Mouse (Mus musculus) cerebellum, adult 11 months (tissue): ENCODE results near the gene Fosb.
A peak's percentile ranks its signal among the peaks of the same experiment; 100 is the strongest.

Experiments used
- DNase-seq: peaks from one replicate; pipeline ENCODE4 v3.0.0; 2022

Fosb gene

DNA sequence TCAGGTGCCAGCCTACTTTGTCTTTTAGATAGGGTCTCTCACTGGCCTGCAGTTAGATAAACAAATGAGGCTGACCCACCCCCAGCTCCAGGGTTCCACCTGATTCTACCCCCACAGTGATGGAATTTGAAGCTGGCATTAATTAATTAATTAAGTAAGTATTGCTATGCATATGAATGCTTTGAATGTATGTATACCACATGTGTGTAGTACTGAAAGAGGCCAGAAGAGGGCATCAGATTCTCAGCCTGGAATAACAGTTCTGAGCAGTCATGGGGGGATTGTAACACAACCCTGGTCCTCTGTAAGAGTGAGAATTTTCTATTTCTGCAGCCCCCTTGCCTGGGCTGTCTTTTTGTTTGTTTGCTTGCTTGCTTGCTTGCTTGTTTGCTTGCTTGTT lies 18.6 kb upstream of the Fosb start:
- no peak for DNase-seq

DNA sequence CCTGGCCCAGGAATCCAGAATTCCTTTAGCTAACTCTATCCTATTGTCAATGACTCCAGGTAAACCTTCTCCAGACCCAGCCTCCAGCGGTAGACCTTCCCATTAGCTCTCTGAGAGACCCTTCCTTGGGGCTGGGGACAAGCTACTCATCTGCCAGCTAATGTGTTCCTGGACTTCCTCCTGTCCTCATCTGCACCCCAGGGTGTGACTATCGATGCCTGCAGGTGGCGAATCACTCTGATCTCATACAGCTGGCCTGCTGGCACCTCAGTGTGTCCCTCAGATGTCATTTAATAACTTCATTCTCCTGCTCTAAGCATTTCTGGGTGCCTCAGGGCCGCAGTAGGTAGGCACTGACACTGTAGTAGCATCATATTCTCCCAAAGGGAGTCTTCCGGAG lies 17.9 kb upstream of the Fosb start:
- DNase-seq, result no peak

DNA sequence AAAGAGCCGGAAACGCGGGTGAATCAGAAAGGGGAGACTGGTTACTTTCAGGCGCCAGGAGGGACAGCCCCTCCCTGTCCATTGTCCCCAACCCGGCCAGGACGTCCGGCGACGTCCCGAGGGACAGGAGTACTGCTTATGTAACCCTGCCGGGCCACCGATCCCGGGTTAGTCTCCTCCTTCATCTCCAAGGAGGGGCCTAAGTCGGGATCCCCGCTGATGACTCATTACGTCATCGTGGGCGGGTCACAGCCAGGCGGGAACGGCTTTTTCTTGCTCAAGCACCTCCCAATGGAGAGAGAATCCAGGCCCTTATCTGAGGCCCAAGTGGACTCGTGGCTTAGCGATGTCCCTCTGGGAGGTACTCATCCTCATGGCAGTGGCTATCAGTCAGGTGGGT lies 17.3 kb upstream of the Fosb start:
- DNase-seq, result peak; percentile 75

DNA sequence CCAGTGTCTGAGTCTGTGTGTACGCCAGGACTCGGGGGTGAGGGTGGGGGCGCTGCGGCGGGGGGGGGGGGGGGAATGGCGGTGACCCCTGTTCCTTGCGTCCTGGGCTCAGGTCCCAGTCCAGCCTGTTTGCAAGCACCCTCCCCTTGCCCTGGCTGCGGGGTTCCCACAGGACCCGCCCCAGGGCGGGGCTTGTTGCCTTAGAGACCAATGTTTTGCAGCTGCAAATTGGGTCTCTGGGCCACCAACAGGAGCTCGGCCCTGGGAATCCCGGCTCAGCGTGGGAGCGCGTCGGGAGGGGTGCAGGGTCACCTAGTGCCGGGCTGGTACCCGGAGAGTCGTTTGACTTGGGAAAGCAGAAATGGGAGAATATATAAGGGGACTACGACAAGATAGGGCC lies 16.5 kb upstream of the Fosb start:
- DNase-seq, result no peak

DNA sequence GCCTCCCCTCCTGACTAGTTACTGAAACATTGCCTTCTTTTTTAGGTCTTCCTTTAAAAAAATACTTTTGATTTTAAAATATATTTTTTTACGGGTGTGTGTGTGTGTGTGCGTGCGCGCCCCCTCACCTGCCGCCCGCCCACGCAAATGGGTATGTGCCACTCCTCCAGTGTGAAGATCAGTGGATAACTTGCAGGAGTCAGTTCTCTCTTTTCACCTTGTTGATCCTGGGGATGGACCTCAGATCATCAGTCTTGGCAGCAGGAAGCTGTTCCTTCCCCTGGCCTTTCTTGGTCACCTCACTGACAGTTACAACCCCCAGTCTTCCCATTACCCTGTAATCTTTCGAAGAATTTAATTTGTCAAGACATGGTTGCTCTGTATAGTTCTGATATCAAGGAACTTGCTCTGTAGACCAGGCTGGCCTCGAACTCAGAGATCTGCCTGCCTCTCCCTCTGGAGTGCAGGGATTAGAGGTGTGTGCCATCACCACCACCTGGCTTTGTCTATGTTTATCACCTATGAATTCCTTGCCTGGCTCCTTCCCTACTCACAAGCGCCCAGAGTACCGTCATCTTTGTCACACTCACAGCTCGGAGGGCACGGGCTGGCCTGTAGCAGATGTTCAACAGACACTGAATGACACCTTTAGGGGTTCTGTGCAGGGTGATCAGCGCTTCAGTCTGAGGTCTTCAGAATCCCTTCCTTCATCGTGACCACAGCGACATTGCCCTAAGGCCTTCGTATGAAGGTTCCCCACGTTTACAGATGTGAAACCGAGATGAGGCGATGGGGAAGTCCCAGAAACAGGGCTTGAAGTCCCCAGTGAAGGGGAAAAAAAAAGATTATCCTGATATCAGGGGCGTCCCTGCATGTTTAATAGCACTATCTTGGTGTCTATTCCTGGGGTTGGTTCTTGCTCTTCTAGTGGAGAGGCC lies 15.7 kb upstream of the Fosb start:
- no peak for DNase-seq

DNA sequence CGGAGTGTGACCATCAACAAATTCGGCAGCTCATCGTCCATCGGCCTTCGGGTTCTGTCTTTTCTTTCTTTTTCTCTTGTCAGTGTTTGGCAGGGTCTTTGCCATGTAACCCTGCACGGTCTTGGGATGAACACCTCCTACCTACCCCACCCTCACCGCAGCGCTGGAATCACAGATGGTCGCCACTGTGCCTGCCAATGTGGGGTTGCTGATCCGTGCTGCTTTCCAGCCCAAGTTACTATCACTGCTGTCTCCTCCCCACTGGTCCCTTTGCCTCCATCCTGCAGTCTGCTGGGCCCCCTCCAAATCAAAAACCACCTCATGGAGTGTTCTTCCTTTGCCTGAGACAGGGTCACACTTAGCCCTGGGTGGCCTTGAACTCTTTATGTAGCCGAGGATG lies 14.4 kb upstream of the Fosb start:
- DNase-seq, result no peak

DNA sequence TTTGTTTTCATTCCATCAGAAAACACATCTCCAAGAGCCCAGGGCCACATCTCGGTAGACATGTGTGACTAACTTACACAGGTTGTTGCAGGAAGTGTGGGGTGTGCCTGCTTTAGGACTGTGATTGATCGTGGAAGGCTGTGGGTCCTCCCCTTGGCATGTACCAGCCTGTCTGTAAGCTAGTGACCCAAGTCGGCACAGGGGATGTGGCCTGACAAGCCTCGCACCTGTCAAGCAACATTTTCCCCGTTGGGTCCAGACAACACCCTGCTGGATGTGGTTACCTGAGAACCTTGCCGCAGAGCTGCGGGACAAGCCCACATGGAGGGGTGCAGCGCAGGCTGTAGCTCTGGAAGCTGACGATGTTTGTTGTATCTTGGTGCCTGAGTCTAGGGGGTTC lies 12.6 kb upstream of the Fosb start:
- DNase-seq, result no peak

DNA sequence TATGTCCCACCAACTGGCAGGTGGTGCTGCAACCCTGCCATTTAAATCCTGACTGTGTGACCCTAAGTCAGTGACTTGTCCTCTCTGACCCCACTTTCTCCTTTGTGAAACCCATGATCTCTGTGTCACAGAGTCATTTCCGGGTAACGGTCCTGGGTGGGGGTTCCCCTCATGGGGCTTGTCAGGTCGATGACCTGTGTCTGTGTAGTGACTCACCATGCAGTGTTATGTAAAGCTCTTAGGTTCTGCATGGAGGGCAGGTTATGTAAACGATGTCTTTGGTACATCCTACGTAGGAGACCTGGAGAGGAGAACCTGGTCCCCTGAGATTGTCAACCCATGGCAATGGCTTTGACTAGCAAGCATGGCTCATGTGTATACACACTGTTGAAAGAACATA lies 11.6 kb upstream of the Fosb start:
- no peak for DNase-seq

DNA sequence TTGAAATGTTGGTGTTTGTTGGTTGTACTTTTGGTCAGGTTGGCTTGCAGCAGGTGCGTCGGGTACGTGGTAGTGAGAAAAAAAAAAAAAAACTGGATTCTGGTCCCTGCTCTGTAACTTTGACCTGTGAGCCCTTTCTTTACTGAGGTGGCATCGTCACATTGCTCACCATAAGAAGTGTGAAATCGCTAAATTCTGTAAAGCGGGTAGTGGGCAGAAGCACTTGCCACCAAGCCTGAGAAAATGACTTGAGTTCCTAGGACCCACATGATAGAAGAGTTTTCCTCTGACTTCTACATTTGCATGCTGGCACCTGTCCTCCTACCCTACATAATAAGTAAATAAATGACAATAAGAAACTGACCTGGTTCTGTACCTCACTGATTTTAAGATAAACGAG lies 10.8 kb upstream of the Fosb start:
- DNase-seq, result no peak

DNA sequence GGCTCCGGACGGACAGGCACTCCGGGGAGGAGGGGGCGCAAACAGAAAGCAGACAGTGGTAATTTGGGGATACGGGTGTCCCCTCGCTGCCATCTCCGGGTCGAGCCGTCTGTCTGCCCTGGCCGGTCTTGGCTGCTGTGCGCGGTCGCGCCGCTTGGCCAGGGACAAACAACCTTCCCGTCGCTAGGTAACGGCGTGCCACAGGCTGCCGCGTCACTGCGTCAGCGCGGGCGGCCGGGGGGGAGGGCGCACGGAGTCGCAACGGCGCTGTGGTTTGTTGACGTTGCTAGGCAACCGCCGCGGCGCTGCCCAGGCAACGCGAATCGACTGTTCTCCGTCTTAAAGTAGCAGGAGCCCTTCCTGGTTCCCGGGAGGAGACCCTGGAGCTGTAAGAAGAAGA lies 10.1 kb upstream of the Fosb start:
- DNase-seq, result peak; percentile 90

DNA sequence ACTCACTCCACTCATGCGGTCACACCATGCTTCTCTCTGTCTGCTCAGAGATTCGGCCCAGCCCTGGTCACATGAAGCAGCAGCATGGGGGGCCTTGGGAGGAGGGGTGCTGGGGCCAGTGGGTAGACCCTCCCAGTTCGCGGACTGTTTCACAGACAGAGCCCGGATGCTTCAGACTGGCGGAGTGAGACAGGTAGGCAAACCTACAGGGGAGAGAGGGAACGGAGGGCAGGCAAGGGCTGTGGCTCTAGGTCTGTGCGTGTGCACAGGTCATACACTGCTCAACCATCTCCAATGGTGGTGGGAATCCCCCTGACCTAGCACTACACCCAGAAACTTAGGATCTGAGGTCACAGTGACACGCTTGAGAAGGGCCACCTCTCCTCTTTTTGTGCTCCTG lies 9.6 kb upstream of the Fosb start:
- no peak for DNase-seq

DNA sequence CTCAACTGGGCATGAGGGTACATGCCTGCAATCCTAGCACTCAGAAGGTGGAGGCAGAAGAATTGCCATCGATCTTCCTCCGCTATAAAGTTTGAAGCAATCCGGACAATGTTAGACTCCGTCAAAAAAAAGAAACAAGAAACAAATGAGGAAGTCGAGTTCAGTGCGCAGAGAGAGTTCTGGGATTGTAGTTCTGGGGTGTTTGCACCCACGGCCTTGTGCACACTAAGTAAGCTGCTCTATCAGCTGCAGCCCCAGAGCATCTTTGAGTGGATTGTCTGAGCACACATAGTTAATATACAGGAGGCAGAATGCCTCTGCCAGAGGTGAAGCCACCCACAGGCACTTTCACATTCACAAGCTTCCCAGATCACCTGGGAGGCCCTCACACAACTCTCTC lies 8.8 kb upstream of the Fosb start:
- DNase-seq, result no peak

DNA sequence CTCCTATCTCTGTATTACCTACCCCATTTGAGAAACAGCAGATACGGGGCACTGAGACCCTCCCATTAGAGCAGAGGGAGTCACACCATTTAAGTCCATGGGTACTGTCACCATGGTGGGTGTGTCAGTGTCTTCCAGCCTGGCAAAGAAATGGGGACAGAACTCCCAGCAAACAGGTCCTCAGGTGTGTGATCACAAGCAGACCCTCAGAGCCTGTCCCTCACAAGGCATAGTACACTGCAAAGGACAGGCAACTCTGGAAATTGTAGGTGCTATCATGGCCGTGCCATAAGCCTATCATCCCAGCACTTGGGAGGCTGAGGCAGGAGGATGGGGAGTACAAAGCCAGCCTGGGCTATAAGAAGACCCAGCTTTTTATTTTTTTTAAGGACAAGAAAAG lies 8.3 kb upstream of the Fosb start:
- no peak for DNase-seq

DNA sequence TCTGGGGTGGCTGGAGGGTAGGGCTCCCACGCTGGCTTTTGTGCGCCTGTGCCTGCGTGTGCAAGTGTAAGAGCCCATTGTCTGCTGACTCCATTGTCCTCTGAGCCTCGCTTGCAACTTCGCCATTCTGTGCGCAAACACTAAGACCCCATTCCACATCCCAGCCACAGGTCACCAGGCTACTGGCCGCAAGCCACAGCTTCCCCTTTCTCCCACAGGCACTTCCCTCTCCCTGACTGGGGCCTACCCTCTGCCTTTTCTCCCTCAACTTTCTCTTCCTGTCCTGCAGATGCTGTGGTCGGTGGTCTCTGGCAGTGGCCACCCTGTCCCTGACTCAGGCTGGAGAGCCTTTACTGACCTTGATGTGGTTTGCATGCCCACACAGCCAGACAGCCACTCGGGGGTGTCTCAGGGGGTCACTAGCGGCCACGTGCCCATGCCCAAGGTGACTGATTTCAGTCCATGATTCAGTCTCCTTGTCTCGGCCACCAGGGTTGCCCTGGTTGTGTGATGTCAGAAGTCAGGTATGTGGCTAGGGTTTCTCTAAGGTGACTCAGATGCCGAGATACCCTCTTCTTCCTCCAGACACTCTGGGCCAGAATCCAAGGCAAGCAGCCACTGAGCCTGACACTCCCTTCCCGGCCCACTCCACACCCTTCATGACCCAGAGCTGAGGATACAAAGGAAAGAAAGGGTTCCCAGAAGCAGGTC lies 6.8 kb upstream of the Fosb start:
- DNase-seq, result no peak

DNA sequence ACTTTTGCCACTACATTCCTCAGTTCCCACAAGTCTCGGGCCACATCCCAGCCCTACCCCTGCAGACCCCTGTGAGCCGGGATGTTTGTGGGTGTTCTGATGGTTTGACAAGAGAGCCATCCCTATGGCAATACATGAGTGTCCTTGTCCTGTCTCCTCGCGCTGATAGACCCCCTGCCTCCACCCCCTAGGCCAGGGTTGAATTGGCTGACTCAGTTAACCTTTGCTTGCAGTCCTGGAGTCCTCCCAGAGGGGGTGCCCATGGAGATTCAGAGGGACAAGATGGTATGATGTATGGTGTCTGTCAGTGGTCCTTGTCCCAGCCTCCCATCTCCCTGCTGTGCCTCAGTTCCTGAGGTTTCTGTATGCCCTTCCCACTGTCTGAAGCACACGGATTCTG lies 4.2 kb upstream of the Fosb start:
- no peak for DNase-seq

DNA sequence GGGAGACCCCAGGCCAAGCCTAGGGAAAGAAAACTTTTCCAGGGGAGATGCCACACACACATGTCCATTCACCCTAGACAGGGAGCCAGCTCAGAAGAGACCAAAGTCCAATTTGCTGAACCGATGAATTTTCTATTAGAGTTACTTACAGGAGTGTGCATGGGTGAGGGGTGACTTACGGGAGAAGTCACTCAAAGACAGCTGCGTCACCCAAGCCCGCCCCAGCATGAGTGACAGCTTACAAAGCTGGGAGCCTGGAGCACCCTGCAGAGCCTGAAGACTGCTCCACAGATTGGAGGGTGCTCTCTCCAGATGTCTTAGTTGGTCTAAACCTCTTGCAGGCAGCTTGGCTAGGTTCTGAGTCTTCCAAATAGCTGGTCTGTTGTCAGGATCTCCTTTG lies 2.1 kb upstream of the Fosb start:
- no peak for DNase-seq

DNA sequence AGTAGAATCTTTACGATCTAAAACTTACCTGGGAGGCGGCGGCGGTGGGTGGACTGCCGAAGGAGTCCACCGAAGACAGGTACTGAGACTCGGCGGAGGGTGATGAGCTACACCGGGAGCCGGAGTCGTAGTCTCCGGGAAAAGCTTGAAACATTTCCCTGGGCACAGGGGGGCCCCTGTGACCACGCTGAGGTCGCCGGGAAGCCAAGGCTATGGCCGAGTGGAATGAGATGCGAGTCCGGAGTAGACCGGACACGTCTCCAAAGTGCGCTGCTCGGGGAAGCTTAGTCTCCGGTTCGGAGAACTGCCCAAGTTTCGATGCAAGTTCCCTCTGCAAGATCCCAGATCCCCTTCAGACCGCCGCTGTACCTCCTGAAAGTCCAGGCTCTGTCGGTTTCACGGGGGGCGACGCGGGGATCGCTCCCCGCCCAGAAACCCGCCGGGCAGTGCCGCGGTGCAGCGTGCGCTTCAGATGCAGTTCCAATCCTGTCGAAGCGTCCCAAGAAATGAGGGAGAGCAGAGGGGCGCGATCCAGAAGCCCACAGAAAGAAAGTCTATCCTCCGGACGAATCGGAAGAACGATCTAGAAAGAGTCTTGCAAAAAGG lies 470 bp downstream of the Fosb start:
- no peak for DNase-seq

DNA sequence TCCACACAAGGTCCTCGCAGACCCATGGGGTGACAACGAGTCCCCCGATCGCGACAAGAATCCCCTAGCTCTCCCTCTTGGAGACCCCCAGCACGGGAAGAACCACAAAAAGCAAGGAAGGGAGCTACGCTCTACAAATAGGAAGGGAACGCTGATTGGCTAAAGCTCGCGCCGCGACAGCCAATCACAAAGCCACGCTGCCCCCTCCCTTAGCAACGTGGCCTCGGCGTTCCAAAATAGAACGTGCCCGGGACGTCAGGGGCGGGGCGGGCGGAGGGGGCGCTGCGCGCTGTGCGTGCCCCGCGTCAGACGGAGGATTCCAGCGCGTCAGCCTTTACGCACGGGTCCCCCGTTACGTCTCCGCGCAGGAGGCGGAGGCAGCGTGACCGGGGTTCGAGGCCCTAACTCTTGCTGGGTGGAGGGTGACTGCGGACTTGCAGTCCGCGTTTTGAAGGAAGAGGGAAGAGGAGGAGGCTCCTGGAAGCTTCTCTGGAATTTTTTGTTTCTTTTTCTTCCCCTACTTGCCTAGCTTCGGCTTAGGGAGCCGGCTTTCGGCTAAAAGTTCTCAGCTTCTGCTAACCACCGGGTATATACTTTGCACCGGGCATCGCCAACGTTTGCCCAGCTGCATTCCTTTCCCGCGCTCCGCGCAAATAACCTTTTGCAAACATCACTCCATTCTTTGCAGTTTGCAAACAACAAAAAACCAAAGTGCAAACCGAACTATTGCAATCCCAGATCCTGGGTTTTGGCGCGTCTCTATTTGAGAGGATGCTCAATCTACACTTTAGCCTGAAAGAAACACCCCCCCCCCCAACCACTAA lies 1.2 kb downstream of the Fosb start:
- DNase-seq, result peak; percentile 95

DNA sequence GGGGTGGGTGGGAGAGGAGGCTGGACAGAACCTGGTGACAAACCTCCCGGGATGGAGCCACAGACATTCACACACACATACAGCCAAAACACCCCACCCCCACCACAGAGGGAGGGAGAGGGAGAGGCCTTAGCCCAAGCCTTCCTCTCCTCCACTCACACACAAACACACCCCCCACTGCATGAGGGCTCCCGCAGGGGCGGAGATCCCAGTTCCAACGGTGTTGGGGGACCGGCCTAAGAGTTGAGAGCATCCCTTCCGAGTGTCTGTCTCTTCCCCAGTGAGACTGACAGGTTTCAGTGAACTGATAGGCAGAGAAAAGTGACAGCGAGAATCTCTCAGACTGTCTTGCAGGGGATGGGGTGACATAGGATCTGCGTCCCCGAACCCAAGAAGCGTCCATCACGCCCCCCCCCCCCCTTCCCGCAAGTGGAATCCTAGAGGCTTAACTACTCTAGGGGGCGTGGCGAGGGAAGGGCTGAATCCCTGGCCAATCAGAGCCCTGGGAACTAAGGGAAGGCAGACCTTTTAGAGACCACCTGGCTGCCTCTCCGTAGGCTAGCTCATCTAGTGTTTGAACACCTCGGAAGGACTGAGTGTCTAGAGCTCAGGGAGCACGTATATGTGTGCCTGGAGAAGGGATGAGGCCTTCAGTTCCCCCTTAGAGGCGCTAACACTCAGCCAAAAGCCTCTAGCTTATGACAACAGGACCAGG lies 2.0 kb downstream of the Fosb start:
- peak; percentile 75 for DNase-seq

DNA sequence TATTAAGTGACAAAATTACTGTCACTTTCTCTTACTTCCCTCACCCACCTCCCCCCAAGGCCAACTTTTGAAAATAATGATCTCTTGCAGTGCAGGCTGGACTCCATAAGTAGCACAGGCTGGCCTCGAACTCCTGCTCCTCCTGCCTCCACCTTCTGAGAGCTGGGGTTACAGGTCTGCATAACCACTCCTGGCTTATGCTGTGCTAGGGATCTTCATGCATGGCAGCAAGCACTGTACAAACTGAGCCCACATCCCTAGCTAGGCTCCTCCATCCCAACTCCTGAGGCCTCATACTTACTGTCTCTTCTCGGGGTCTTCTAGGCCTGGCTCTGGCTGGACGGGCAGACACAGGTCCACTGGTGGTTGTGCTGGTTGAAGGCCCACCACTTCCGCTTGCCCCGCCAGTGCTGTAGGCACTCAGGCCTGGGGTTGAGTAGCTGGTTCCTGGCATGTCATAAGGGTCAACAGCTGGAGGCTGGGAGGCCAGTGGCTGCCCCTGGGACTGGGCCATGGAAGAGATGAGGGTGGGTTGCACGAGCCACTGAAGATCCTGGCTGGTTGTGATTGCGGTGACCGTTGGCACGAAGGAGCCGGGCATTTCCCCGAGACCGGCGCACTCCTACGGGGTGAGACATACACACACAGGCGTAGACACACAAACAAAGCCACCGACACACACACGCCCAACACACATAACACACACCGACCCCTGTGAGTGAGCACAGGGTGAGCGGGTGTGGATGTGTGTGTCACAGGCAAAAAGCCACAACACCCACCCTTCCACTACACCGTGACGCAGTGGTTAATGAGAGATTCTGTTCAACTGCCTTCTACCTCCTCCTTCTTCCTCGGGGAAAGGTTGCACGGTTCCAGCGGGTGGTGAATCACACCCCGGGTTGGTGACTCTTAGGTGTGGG lies 2.8 kb downstream of the Fosb start:
- DNase-seq, result no peak
